Mouse (Mus musculus) MEL (cell line): ENCODE measurements around the gene Exosc8. TPM values are rescaled to one million over a fixed set of nuclear protein-coding genes. Genes with fewer than 3 reads are reported as not detected.
A peak's percentile ranks its signal among the peaks of the same experiment; 100 is the strongest.

Source experiments
- DNase-seq: peaks from one replicate; pipeline ENCODE4 v3.0.0; 2011; ENCODE audit warnings: low read depth, low spot score
- H3K27ac ChIP-seq: 2 replicates; pipeline ENCODE4 v1.5.1; 2012; ENCODE audit warnings: low read depth, mild to moderate bottlenecking, control low read depth, low read length, moderate library complexity; ENCODE audit not compliant: control insufficient read depth
- H3K27me3 ChIP-seq, 2 experiments: fragments of 150-350 bp in 1 of 2; sonication (generic) in 1 of 2; 2 replicates each; pipeline ENCODE4 v1.6.1; 2012; ENCODE audit warnings: low read length in 2 of 2, mild to moderate bottlenecking in 2 of 2, improper control_type of control experiment in 1 of 2, moderate library complexity in 1 of 2; ENCODE audit not compliant: insufficient read depth in 2 of 2, control insufficient read depth in 1 of 2
- H3K36me3 ChIP-seq, 2 experiments: 2 replicates each; pipeline ENCODE4 v1.6.1; 2012 to 2014; ENCODE audit warnings: low read length in 2 of 2, improper control_type of control experiment in 1 of 2, inconsistent platforms in 1 of 2, mild to moderate bottlenecking in 1 of 2; ENCODE audit not compliant: insufficient read depth in 2 of 2, control insufficient read depth in 1 of 2
- H3K4me1 ChIP-seq, 2 experiments: fragments of 150-350 bp in 1 of 2; sonication (generic) in 1 of 2; 2 replicates each; pipeline ENCODE4 v1.6.1; 2012; ENCODE audit warnings: low read length in 2 of 2, improper control_type of control experiment in 1 of 2, mild to moderate bottlenecking in 1 of 2; ENCODE audit not compliant: insufficient read depth in 2 of 2, control insufficient read depth in 1 of 2
- H3K4me3 ChIP-seq, 2 experiments: fragments of 150-350 bp in 1 of 2; sonication (generic) in 1 of 2; 2 replicates each; pipeline ENCODE4 v1.5.1; 2012; ENCODE audit warnings: low read depth in 2 of 2, low read length in 2 of 2, mild to moderate bottlenecking in 2 of 2, moderate library complexity in 2 of 2, control low read depth in 1 of 2, improper control_type of control experiment in 1 of 2; ENCODE audit not compliant: control insufficient read depth in 1 of 2, insufficient read depth in 1 of 2
- H3K79me2 ChIP-seq: 2 replicates; pipeline ENCODE4 v1.6.1; 2012; ENCODE audit warnings: mild to moderate bottlenecking, low read length, moderate library complexity; ENCODE audit not compliant: control insufficient read depth, poor library complexity, insufficient read depth
- H3K9ac ChIP-seq: 2 replicates; pipeline ENCODE4 v1.6.1; 2012; ENCODE audit warnings: low read depth, mild to moderate bottlenecking, control low read depth, low read length, moderate library complexity; ENCODE audit not compliant: control insufficient read depth, poor library complexity, severe bottlenecking
- H3K9me3 ChIP-seq: fragments of 150-350 bp; sonication (generic); replicated peaks from 2 replicates; pipeline ENCODE4 v1.6.1; 2012; ENCODE audit warnings: mild to moderate bottlenecking, low read length, improper control_type of control experiment, moderate library complexity; ENCODE audit not compliant: insufficient read depth
- EP300 ChIP-seq, 2 experiments: IDR thresholded peaks; 2 replicates each; pipeline ENCODE4 v1.6.1; 2011; ENCODE audit warnings: improper control_type of control experiment in 2 of 2, low read length in 2 of 2, low read depth in 1 of 2, mild to moderate bottlenecking in 1 of 2
- ETS1 ChIP-seq: IDR thresholded peaks from 2 replicates; pipeline ENCODE4 v1.6.1; 2012; ENCODE audit warnings: low read depth, mild to moderate bottlenecking, inconsistent platforms, low read length, improper control_type of control experiment, moderate library complexity
- GATA1 ChIP-seq: IDR thresholded peaks from 2 replicates; pipeline ENCODE4 v1.6.1; 2011; ENCODE audit warnings: low read depth, low read length, improper control_type of control experiment
- MAFK ChIP-seq: IDR thresholded peaks from 2 replicates; pipeline ENCODE4 v1.6.1; 2011; ENCODE audit warnings: low read depth, mild to moderate bottlenecking, low read length, improper control_type of control experiment, borderline replicate concordance
- MEF2A ChIP-seq: IDR thresholded peaks from 2 replicates; pipeline ENCODE4 v1.6.1; 2014; ENCODE audit warnings: low read depth, mild to moderate bottlenecking, inconsistent platforms, low read length, improper control_type of control experiment; ENCODE audit not compliant: poor library complexity, insufficient replicate concordance, severe bottlenecking; ENCODE audit errors: extremely low read depth
- MYB ChIP-seq: IDR thresholded peaks from 2 replicates; pipeline ENCODE4 v1.6.1; 2011; ENCODE audit warnings: mild to moderate bottlenecking, low read depth, low read length, improper control_type of control experiment
- NELFE ChIP-seq: IDR thresholded peaks from 2 replicates; pipeline ENCODE4 v1.6.1; 2011; ENCODE audit warnings: low read depth, low read length, improper control_type of control experiment
- NRF1 ChIP-seq: IDR thresholded peaks from 2 replicates; pipeline ENCODE4 v1.6.1; 2014; ENCODE audit warnings: low read depth, mild to moderate bottlenecking, inconsistent platforms, low read length, improper control_type of control experiment, moderate library complexity; ENCODE audit not compliant: poor library complexity, insufficient read depth, severe bottlenecking
- POLR2A ChIP-seq, 2 experiments: IDR thresholded peaks; 2 replicates each; pipeline ENCODE4 v1.6.1; 2011 to 2012; ENCODE audit warnings: low read length in 2 of 2, mild to moderate bottlenecking in 2 of 2, control low read depth in 1 of 2, improper control_type of control experiment in 1 of 2, low read depth in 1 of 2, moderate library complexity in 1 of 2; ENCODE audit not compliant: control insufficient read depth in 1 of 2, insufficient read depth in 1 of 2, poor library complexity in 1 of 2
- POLR2AphosphoS2 ChIP-seq: IDR thresholded peaks from 2 replicates; pipeline ENCODE4 v1.6.1; 2011; ENCODE audit warnings: low read length, improper control_type of control experiment
- RAD21 ChIP-seq: IDR thresholded peaks from 2 replicates; pipeline ENCODE4 v1.6.1; 2011; ENCODE audit warnings: mild to moderate bottlenecking, low read depth, low read length, improper control_type of control experiment
- RCOR1 ChIP-seq: IDR thresholded peaks from 2 replicates; pipeline ENCODE4 v1.6.1; 2012; ENCODE audit warnings: low read depth, mild to moderate bottlenecking, inconsistent platforms, low read length, improper control_type of control experiment
- SIN3A ChIP-seq: IDR thresholded peaks from 2 replicates; pipeline ENCODE4 v1.6.1; 2012; ENCODE audit warnings: low read length, improper control_type of control experiment, inconsistent platforms
- SMC3 ChIP-seq: IDR thresholded peaks from 2 replicates; pipeline ENCODE4 v1.6.1; 2011; ENCODE audit warnings: low read depth, low read length, improper control_type of control experiment
- TBP ChIP-seq: IDR thresholded peaks from 2 replicates; pipeline ENCODE4 v1.8.0; 2011; ENCODE audit warnings: low read depth, low read length, improper control_type of control experiment
- TCF12 ChIP-seq: IDR thresholded peaks from 2 replicates; pipeline ENCODE4 v1.6.1; 2014; ENCODE audit warnings: low read depth, mild to moderate bottlenecking, inconsistent platforms, low read length, improper control_type of control experiment, moderate library complexity
- UBTF ChIP-seq: IDR thresholded peaks from 2 replicates; pipeline ENCODE4 v1.6.1; 2012; ENCODE audit warnings: low read depth, mild to moderate bottlenecking, inconsistent platforms, low read length, improper control_type of control experiment, moderate library complexity, borderline replicate concordance; ENCODE audit not compliant: insufficient read depth
- USF1 ChIP-seq: IDR thresholded peaks from 2 replicates; pipeline ENCODE4 v1.6.1; 2014; ENCODE audit warnings: low read depth, mild to moderate bottlenecking, inconsistent platforms, low read length, improper control_type of control experiment, moderate library complexity
- ZC3H11A ChIP-seq: IDR thresholded peaks from 2 replicates; pipeline ENCODE4 v1.6.1; 2012; ENCODE audit warnings: low read depth, mild to moderate bottlenecking, inconsistent platforms, low read length, improper control_type of control experiment
- ZMIZ1 ChIP-seq: IDR thresholded peaks from 2 replicates; pipeline ENCODE4 v1.6.1; 2012; ENCODE audit warnings: low read depth, mild to moderate bottlenecking, inconsistent platforms, low read length, improper control_type of control experiment, moderate library complexity
- ZNF384 ChIP-seq: IDR thresholded peaks from 2 replicates; pipeline ENCODE4 v1.6.1; 2012; ENCODE audit warnings: low read depth, mild to moderate bottlenecking, inconsistent platforms, low read length, improper control_type of control experiment
- polyA plus RNA-seq, 2 experiments: library from polyadenylated mRNA; stranded (reverse) in 1 of 2; unstranded in 1 of 2; fragments of >175 nt in 1 of 2; fragments of >200 nt in 1 of 2; gene quantifications; 2 replicates each; pipeline versions ENCODE4 v1.2.1 to v1.2.4; 2012; ENCODE audit warnings: low replicate concordance in 2 of 2, low read depth in 1 of 2; ENCODE audit not compliant: insufficient read length in 2 of 2, insufficient read depth in 1 of 2, missing spikeins in 1 of 2
- total RNA-seq: library from RNA; depleted of rRNA; stranded (reverse); fragments of 300-350 nt; gene quantifications from 2 replicates; pipeline ENCODE4 v1.2.3, GENCODE M21; 2012

The Exosc8 gene
- total and polyA plus RNA-seq, 3 experiments, result 231 to 361 TPM; not detected in 1

DNA sequence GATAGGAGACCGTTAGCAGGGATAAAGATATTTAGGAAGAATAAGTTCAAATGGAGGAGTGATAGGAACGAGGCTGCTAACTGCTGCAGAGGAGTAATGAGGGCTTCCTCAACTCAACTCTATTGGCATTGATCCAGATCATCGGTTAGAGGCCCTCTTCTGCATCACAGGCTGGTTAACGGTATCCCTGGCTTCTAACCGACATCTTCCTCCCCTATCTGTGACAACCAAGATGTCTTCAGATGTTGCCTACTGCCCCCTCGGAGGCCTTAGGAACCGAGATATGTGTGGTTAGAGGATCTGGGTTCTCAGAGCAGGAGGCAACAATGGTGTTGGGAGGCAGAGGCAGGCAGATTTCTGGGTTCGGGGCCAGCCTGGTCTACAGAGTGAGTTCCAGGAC lies 33.4 kb upstream of the Exosc8 start:
- Histone ChIP-seq H3K27ac (peak overlapping the region; percentile 21; the same call in 1 of the 2 replicates), H3K79me2 (no peaks in the 10 kb centered on the region), H3K4me1 (peaks cover 4 to 8% of the 10 kb centered on the region in 2 experiments), H3K27me3 (no peaks in the 10 kb centered on the region), H3K36me3 (peaks cover 0 to 4% of the 10 kb centered on the region in 2 experiments; a peak in 2 of 4 replicates), H3K9ac (no peak overlapping the region), H3K4me3 (no peak overlapping the region), H3K9me3 (no peaks in the 10 kb centered on the region)
- DNase-seq, result peak; percentile 91
- no peak for TF ChIP-seq NELFE
- peak in 1 of 2 experiments; percentile 30; a peak in 1 of 4 replicates for TF ChIP-seq POLR2A (IDR thresholded peaks at IDR 0.05; ENCODE audit: control insufficient read depth in 1 of 2, insufficient read depth in 1 of 2, low read depth in 1 of 2, low read length in 2 of 2, poor library complexity in 1 of 2)
- TF ChIP-seq ETS1, result peak; percentile 31; the same call in 1 of the 2 replicates
- peak; percentile 95 for TF ChIP-seq MYB
- no peak for TF ChIP-seq ZMIZ1
- TF ChIP-seq MEF2A, result no peak
- peak; percentile 46; the same call in 1 of the 2 replicates for TF ChIP-seq GATA1
- TF ChIP-seq SIN3A, result 0 out of 2 replicates have a peak, but pooled peaks have one; percentile 31
- TF ChIP-seq MAFK, result no peak
- no peak for TF ChIP-seq USF1
- TF ChIP-seq EP300 (IDR thresholded peaks at IDR 0.05; ENCODE audit: low read depth in 1 of 2, low read length in 2 of 2), result peak; percentile 64 to 92; a peak in 3 of 4 replicates
- 0 out of 2 replicates have a peak, but pooled peaks have one; percentile 5 for TF ChIP-seq TBP
- TF ChIP-seq TCF12, result peak; percentile 78
- TF ChIP-seq RAD21, result no peak
- TF ChIP-seq RCOR1, result peak; percentile 31; the same call in 1 of the 2 replicates
- no peak for TF ChIP-seq UBTF

DNA sequence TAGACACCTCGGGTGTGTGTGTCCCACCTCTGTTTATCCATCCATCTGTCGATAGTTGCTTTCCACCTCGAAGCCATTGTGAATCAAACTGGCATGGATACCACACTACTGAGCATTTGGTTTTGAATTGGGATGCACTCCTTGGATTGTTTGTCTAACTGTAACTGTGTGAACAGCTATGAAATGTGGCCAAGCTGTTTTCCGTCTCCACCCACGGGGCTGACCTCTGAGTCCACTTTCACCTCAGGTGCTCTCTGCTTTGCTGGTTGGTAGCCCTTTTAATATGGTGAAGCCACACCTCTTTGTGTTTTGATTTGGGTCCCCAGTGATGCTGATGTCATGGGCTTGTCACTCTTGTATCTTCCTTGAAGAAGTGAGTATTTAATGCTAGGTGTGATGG lies 31.6 kb upstream of the Exosc8 start:
- Histone ChIP-seq H3K4me3 (no peak overlapping the region), H3K4me1 (peaks cover 4 to 8% of the 10 kb centered on the region in 2 experiments), H3K27me3 (no peaks in the 10 kb centered on the region), H3K79me2 (no peaks in the 10 kb centered on the region), H3K9ac (no peak overlapping the region), H3K36me3 (peaks cover 0 to 4% of the 10 kb centered on the region in 2 experiments; a peak in 2 of 4 replicates), H3K27ac (no peak overlapping the region), H3K9me3 (no peaks in the 10 kb centered on the region)
- TF ChIP-seq SIN3A (no peak), RCOR1 (no peak), POLR2AphosphoS2 (no peak), SMC3 (no peak), TBP (no peak), TCF12 (no peak), ZC3H11A (no peak), NRF1 (no peak), ZNF384 (no peak), GATA1 (no peak), RAD21 (no peak)
- DNase-seq, result no peak
